Mouse (Mus musculus): Measurements from ENCODE around the gene Sema4c. TPM values are rescaled to one million over a fixed set of nuclear protein-coding genes. Genes with fewer than 3 reads are reported as not detected.

Sema4c gene
- total RNA-seq, 2 experiments from 2014 or later: 26.7 to 31.2 TPM

DNA sequence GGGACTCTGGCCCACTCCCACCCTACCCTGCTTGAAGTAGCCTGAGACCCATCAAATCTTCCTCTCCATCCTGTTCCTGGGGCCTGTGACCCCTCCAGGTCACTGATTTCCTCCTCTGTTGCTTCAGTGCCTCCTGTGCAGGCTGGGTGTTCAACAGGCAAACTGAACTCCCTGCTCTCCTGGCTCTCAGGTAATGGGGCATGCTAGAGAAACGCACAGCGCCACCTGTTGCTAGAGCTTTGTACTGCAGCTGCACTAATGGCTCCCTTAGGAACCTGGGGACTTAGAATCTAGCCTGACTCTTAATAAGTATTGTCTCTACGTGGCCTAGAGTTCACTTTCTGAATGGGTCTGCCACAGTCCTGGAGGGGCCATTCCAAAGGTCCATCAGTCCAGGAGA is 56.9 kb downstream of the Sema4c start:
- peak; percentile 82 for DNase-seq

Small RNA genes within 50 kb of the gene (microRNA-seq; reads per million reads assigned to microRNA genes)
- 0 reads per million in 2 experiments for gene Gm47280

Other genes starting within 250 kb of the Sema4c start
- gene Kansl3, start 189.2 kb downstream of the Sema4c start, total RNA-seq (2021): 10 to 100 TPM; 69.1 to 74.2 TPM
- not detected for gene Fer1l5, start 186.1 kb downstream of the Sema4c start, total RNA-seq (2021)
- gene Lman2l, start 113.1 kb downstream of the Sema4c start, total RNA-seq (2021): 10 to 100 TPM; 16.0 to 20.6 TPM
- 1 to 10 TPM; 4.4 to 4.8 TPM for gene Cnnm4, start 86.7 kb downstream of the Sema4c start, total RNA-seq (2021)
- gene Cnnm3, start 46.5 kb downstream of the Sema4c start, total RNA-seq (2021): 10 to 100 TPM; 14.9 to 15.7 TPM
- gene Ankrd23, start 21.5 kb downstream of the Sema4c start, total RNA-seq (2021): 100 to 1,000 TPM; 151 to 159 TPM
- gene Gm42417, start 18.9 kb downstream of the Sema4c start, total RNA-seq (2021): 10 to 100 TPM; 48.6 to 69.8 TPM
- gene Ankrd39, start 10.9 kb downstream of the Sema4c start, total RNA-seq (2021): 10 to 100 TPM; 16.0 to 18.5 TPM
- under 1 TPM; 0.54 to 0.79 TPM for gene Fam178b, start 124.8 kb upstream of the Sema4c start, total RNA-seq (2021)
- 1,000 to 10,000 TPM; 1,651 to 1,714 TPM for gene Cox5b, start 133.1 kb upstream of the Sema4c start, total RNA-seq (2021)
- not detected for gene 4933424G06Rik, start 151.8 kb upstream of the Sema4c start, total RNA-seq (2021)
- gene Actr1b, start 156.1 kb upstream of the Sema4c start, total RNA-seq (2021): 100 to 1,000 TPM; 124 to 137 TPM
- under 1 TPM; 0.20 to 0.24 TPM for gene Zap70, start 203.4 kb upstream of the Sema4c start, total RNA-seq (2021)

Data from heart, postnatal 4 days (tissue).